Mouse (Mus musculus) stomach, postnatal 0 days (tissue): ENCODE results near the gene Rpl7l1. TPM values are rescaled to one million over a fixed set of nuclear protein-coding genes. Genes with fewer than 3 reads are reported as not detected.
A peak's percentile ranks its signal among the peaks of the same experiment; 100 is the strongest.

Source experiments
- ATAC-seq: fragments of 200-750 bp; cut with Nextera tagmentation; 2 replicates; pipeline ENCODE4 v1.8.0; 2017; ENCODE audit not compliant: low FRiP score, low TSS enrichment
- DNase-seq: peaks from one replicate; pipeline ENCODE4 v3.0.0-alpha.2; 2016; ENCODE audit warnings: low spot score
- H3K27ac ChIP-seq: fragments of 300-500 bp; sonication (generic); replicated peaks from 2 replicates; pipeline ENCODE4 v1.5.1; 2014; ENCODE audit warnings: mild to moderate bottlenecking, control low read depth
- H3K27me3 ChIP-seq: fragments of 300-500 bp; sonication (generic); 2 replicates; pipeline ENCODE4 v1.6.1; 2014; ENCODE audit warnings: low read length; ENCODE audit not compliant: control insufficient read depth, insufficient read depth
- H3K36me3 ChIP-seq: fragments of 300-500 bp; sonication (generic); 2 replicates; pipeline ENCODE4 v1.6.1; 2014; ENCODE audit warnings: low read length, mixed read lengths; ENCODE audit not compliant: control insufficient read depth, insufficient read depth
- H3K4me1 ChIP-seq: fragments of 300-500 bp; sonication (generic); replicated peaks from 2 replicates; pipeline ENCODE4 v1.6.1; 2014; ENCODE audit warnings: antibody characterized with exemption; ENCODE audit not compliant: control insufficient read depth, insufficient read depth
- H3K4me2 ChIP-seq: fragments of 300-500 bp; sonication (generic); replicated peaks from 2 replicates; pipeline ENCODE4 v1.6.1; 2014; ENCODE audit warnings: low read depth, mild to moderate bottlenecking, control low read depth, moderate library complexity
- H3K4me3 ChIP-seq: fragments of 300-500 bp; sonication (generic); 2 replicates; pipeline ENCODE4 v1.5.1; 2014; ENCODE audit warnings: low read depth, low read length, control low read depth
- H3K9ac ChIP-seq: fragments of 300-500 bp; sonication (generic); 2 replicates; pipeline ENCODE4 v1.6.1; 2014; ENCODE audit warnings: mild to moderate bottlenecking, low read length, control low read depth, mixed read lengths
- H3K9me3 ChIP-seq: fragments of 300-500 bp; sonication (generic); 2 replicates; pipeline ENCODE4 v1.6.1; 2016; ENCODE audit warnings: low read length; ENCODE audit not compliant: control insufficient read depth
- CTCF ChIP-seq: IDR thresholded peaks from 2 replicates; pipeline ENCODE4 v1.5.1; 2016; ENCODE audit warnings: antibody characterized with exemption, low read depth, mild to moderate bottlenecking, moderate library complexity
- EP300 ChIP-seq: optimal IDR thresholded peaks from 2 replicates; pipeline ENCODE3; 2016; ENCODE audit warnings: antibody characterized with exemption
- WGBS: fragments of 180-500 bp; shearing (Covaris S2); extraction: QIAGEN DNeasy Blood & Tissue Kit; methylation state at CpG from one replicate; pipeline ENCODE4 v1.1.7; 2014; 5-methylcytosine and 5-hydroxymethylcytosine counted together
- polyA plus RNA-seq: library from polyadenylated mRNA; unstranded; fragments of >200 nt; fragmentation: Nextera tagmentation; extraction: Ambion mirVana; gene quantifications from 2 replicates; pipeline ENCODE4 v1.2.1, GENCODE M21; 2015

Gene Rpl7l1
- polyA plus RNA-seq, 1 experiment from 2014 or later, result 95.0 TPM

GRCm38 (mm10) chr17:46747234-46747633, 35.2 kb downstream of the Rpl7l1 start:
- DNase-seq (no peak), ATAC-seq (no peak)
- no peaks in the 10 kb centered on the region for H3K9me3 ChIP-seq
- no peak overlapping the region for H3K9ac ChIP-seq
- peaks cover 3% of the 10 kb centered on the region for H3K4me1 ChIP-seq
- no peak overlapping the region for H3K4me2 ChIP-seq
- H3K27ac ChIP-seq, result no peak overlapping the region
- no peak overlapping the region for H3K4me3 ChIP-seq
- no peaks in the 10 kb centered on the region for H3K27me3 ChIP-seq
- 71% methylated on average over 8 of the region's 8 CpGs for WGBS
- TF ChIP-seq CTCF, result no peak
- TF ChIP-seq EP300, result no peak
- peaks cover 3% of the 10 kb centered on the region; the same call in 1 of the 2 replicates for H3K36me3 ChIP-seq

DNA sequence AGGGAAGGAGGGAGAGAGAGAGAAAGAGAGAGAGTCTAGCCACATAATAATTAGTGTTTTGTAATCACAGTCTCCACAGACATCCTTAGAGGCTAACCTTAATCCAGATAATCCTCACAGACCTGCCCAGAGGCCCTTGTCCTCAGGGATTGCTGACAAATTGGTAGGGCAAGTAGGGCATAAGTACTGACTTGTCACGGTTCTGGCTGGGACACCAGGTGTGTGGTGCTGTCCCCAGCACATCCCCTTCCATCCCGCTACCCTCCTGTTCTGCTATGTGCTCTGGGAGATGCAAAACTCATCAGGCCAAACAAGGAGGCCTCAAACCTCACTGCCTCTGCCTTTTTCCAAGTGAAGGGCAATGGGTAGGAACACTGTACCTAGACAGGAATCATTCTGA, 37.0 kb downstream of the Rpl7l1 start:
- Histone ChIP-seq H3K36me3 (peaks cover 7% of the 10 kb centered on the region; the same call in 1 of the 2 replicates), H3K4me2 (no peak overlapping the region), H3K9ac (no peak overlapping the region), H3K9me3 (no peaks in the 10 kb centered on the region), H3K4me3 (no peak overlapping the region), H3K27ac (no peak overlapping the region), H3K27me3 (no peaks in the 10 kb centered on the region), H3K4me1 (no peaks in the 10 kb centered on the region)
- ATAC-seq (no peak), DNase-seq (no peak)
- TF ChIP-seq EP300, result no peak
- no peak for TF ChIP-seq CTCF
- 86% methylated on average over 2 of the region's 2 CpGs for WGBS

GRCm38 (mm10) chr17:46742986-46743385, 39.5 kb downstream of the Rpl7l1 start:
- Histone ChIP-seq H3K9ac (no peak overlapping the region), H3K27me3 (no peaks in the 10 kb centered on the region), H3K4me3 (no peak overlapping the region), H3K9me3 (no peaks in the 10 kb centered on the region), H3K4me2 (no peak overlapping the region), H3K36me3 (peaks cover 7% of the 10 kb centered on the region; the same call in 1 of the 2 replicates), H3K27ac (no peak overlapping the region), H3K4me1 (no peaks in the 10 kb centered on the region)
- TF ChIP-seq EP300 (no peak), CTCF (no peak)
- no peak for ATAC-seq
- no peak for DNase-seq
- 86% methylated on average over 9 of the region's 9 CpGs for WGBS

GRCm38 (mm10) chr17:46741305-46741704, 41.2 kb downstream of the Rpl7l1 start:
- DNase-seq (no peak), ATAC-seq (no peak)
- Histone ChIP-seq H3K4me2 (no peak overlapping the region), H3K9ac (no peak overlapping the region), H3K4me3 (no peak overlapping the region), H3K4me1 (no peaks in the 10 kb centered on the region), H3K36me3 (peaks cover 7% of the 10 kb centered on the region; the same call in 1 of the 2 replicates), H3K9me3 (no peaks in the 10 kb centered on the region), H3K27me3 (no peaks in the 10 kb centered on the region), H3K27ac (no peak overlapping the region)
- no peak for TF ChIP-seq EP300
- no peak for TF ChIP-seq CTCF
- WGBS, result 96% methylated on average over 6 of the region's 6 CpGs

GRCm38 (mm10) chr17:46736160-46736559, 46.3 kb downstream of the Rpl7l1 start:
- Histone ChIP-seq H3K4me2 (no peak overlapping the region), H3K9me3 (no peaks in the 10 kb centered on the region), H3K36me3 (0 out of 2 replicates have a peak, but pooled peaks cover 8% of the 10 kb centered on the region), H3K27ac (no peak overlapping the region), H3K4me1 (no peaks in the 10 kb centered on the region), H3K27me3 (no peaks in the 10 kb centered on the region), H3K4me3 (no peak overlapping the region), H3K9ac (no peak overlapping the region)
- ATAC-seq (peak; percentile 38), DNase-seq (peak; percentile 56)
- TF ChIP-seq EP300 (no peak), CTCF (peak; percentile 66)
- 49% methylated on average over 10 of the region's 10 CpGs for WGBS

DNA sequence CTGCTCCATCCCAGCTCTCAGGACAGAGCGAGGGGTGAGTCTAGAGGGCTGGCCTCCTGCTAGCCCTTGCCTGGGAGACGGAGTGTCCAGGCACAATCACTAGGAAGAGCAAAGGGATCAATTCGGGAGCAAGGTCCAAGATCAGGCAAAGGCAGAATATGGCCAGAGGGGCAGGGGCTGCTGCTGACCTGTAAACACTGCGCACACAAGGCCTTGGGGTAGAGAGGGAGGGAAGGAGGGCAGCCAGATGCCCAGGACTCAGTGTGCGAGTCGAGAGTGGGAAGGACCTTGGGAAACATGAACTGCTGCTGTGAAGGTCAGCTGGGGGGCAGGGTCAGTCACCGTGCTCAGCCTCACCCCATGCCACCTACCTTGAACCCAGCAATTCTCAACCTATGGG, 47.2 kb downstream of the Rpl7l1 start:
- Histone ChIP-seq H3K4me2 (no peak overlapping the region), H3K27ac (no peak overlapping the region), H3K36me3 (0 out of 2 replicates have a peak, but pooled peaks cover 6% of the 10 kb centered on the region), H3K9ac (no peak overlapping the region), H3K9me3 (no peaks in the 10 kb centered on the region), H3K4me3 (no peak overlapping the region), H3K27me3 (no peaks in the 10 kb centered on the region), H3K4me1 (no peaks in the 10 kb centered on the region)
- DNase-seq (no peak), ATAC-seq (no peak)
- TF ChIP-seq CTCF, result no peak
- TF ChIP-seq EP300, result no peak
- WGBS, result 82% methylated on average over 7 of the region's 7 CpGs
